Mouse (Mus musculus) liver (tissue): ENCODE measurements around the gene D1Pas1.

Experiments used
- DNase-seq: peaks from one replicate; pipeline ENCODE4 v3.0.0-alpha.2; 2020; ENCODE audit warnings: mixed read lengths

The D1Pas1 gene

GRCm38 (mm10) chr1:186988281-186988682 lies 21.1 kb downstream of the D1Pas1 start:
- DNase-seq, result no peak

- DNase-seq, result no peak
Measured at GRCm38 (mm10) chr1:186988822-186989221, 21.6 kb downstream of the D1Pas1 start.

- DNase-seq, result no peak
Measured at GRCm38 (mm10) chr1:186991473-186991872, 24.3 kb downstream of the D1Pas1 start.

GRCm38 (mm10) chr1:186992113-186992512 lies 24.9 kb downstream of the D1Pas1 start:
- DNase-seq, result no peak

GRCm38 (mm10) chr1:186997596-186998304 lies 30.5 kb downstream of the D1Pas1 start:
- no peak for DNase-seq

GRCm38 (mm10) chr1:187003441-187003861 lies 36.2 kb downstream of the D1Pas1 start:
- no peak for DNase-seq

- no peak for DNase-seq
Measured at GRCm38 (mm10) chr1:187004306-187004705, 37.1 kb downstream of the D1Pas1 start.

GRCm38 (mm10) chr1:187006227-187006925 lies 39.2 kb downstream of the D1Pas1 start:
- no peak for DNase-seq

GRCm38 (mm10) chr1:187008236-187008635 lies 41.0 kb downstream of the D1Pas1 start:
- no peak for DNase-seq

GRCm38 (mm10) chr1:187010071-187010470 lies 42.9 kb downstream of the D1Pas1 start:
- DNase-seq, result no peak

GRCm38 (mm10) chr1:187011601-187012000 lies 44.4 kb downstream of the D1Pas1 start:
- DNase-seq, result no peak

- no peak for DNase-seq
Measured at GRCm38 (mm10) chr1:187014141-187014540, 46.9 kb downstream of the D1Pas1 start.

GRCm38 (mm10) chr1:187015673-187016072 lies 48.5 kb downstream of the D1Pas1 start:
- DNase-seq, result no peak

GRCm38 (mm10) chr1:187016116-187016515 lies 48.9 kb downstream of the D1Pas1 start:
- DNase-seq, result no peak

GRCm38 (mm10) chr1:187020011-187020410 lies 52.8 kb downstream of the D1Pas1 start:
- DNase-seq, result no peak
